8 mouse cellular contexts compared by ENCODE assay signal in genomic region chr2:48814223-48815038, GRCm38 (mm10). TPM values are rescaled to one million over a fixed set of nuclear protein-coding genes. Genes with fewer than 3 reads are reported as not detected.
A peak's percentile ranks its signal among the peaks of the same experiment; 100 is the strongest.
DNase-seq lines count a peak whose midpoint lies in the region; ATAC-seq and TF ChIP-seq lines count a peak whose summit lies in the region.

No protein-coding gene starts in this region.

- no peak for TF ChIP-seq EP300 in stomach, postnatal 0 days (optimal IDR thresholded peaks at IDR 0.05)

- DNase-seq in A20 (ENCODE audit: low read depth, low spot score), result peak; percentile 91
- peak; percentile 49 to 62 for DNase-seq in adrenal gland, postnatal 36 days
- DNase-seq in heart, embryonic 10.5 days (ENCODE audit: low spot score), result peak; percentile 84
- peak; percentile 65 for DNase-seq in neural tube, embryonic 10.5 days (ENCODE audit: extremely low spot score, low spot score)
- DNase-seq in stomach, postnatal 0 days (ENCODE audit: low spot score), result peak; percentile 79

- no peaks in the 10 kb centered on the region for H3K36me3 ChIP-seq in embryonic facial prominence, embryonic 12.5 days
- H3K36me3 ChIP-seq in heart, embryonic 10.5 days, result no peaks in the 10 kb centered on the region
- no peaks in the 10 kb centered on the region for H3K36me3 ChIP-seq in kidney, embryonic 14.5 days (ENCODE audit: control insufficient read depth, insufficient read depth, low read length)
- no peaks in the 10 kb centered on the region for H3K36me3 ChIP-seq in liver, embryonic 12.5 days
- no peaks in the 10 kb centered on the region for H3K36me3 ChIP-seq in stomach, postnatal 0 days (ENCODE audit: control insufficient read depth, insufficient read depth, low read length)

- peak; percentile 34 for TF ChIP-seq CTCF in stomach, postnatal 0 days (IDR thresholded peaks at IDR 0.05; ENCODE audit: low read depth)

- WGBS in embryonic facial prominence, embryonic 12.5 days, result under 1% methylated on average over 58 of the region's 76 CpGs
- WGBS in heart, embryonic 10.5 days, result under 1% methylated on average over 76 of the region's 76 CpGs
- WGBS in kidney, embryonic 14.5 days, result under 1% methylated on average over 76 of the region's 76 CpGs
- under 1% methylated on average over 72 of the region's 76 CpGs for WGBS in liver, embryonic 12.5 days (ENCODE audit: insufficient replicate concordance)
- under 1% methylated on average over 76 of the region's 76 CpGs for whole genome bisulfite sequencing in stomach, postnatal 0 days

- no peaks in the 10 kb centered on the region for H3K27me3 ChIP-seq in embryonic facial prominence, embryonic 12.5 days
- no peaks in the 10 kb centered on the region for H3K27me3 ChIP-seq in heart, embryonic 10.5 days (ENCODE audit: insufficient read depth, poor library complexity, severe bottlenecking)
- H3K27me3 ChIP-seq in kidney, embryonic 14.5 days (ENCODE audit: control insufficient read depth, insufficient read depth, low read length), result no peaks in the 10 kb centered on the region
- H3K27me3 ChIP-seq in liver, embryonic 12.5 days (replicated peaks), result peaks cover 43% of the 10 kb centered on the region
- H3K27me3 ChIP-seq in stomach, postnatal 0 days (ENCODE audit: control insufficient read depth, insufficient read depth, low read length), result no peaks in the 10 kb centered on the region

- no peak for ATAC-seq in embryonic facial prominence, embryonic 12.5 days (ENCODE audit: insufficient number of reproducible peaks, insufficient read depth, low FRiP score, low TSS enrichment)
- no peak for ATAC-seq in kidney, embryonic 14.5 days (ENCODE audit: low FRiP score, low TSS enrichment)
- ATAC-seq in liver, embryonic 12.5 days, result peak; percentile 63
- peak; percentile 83 for ATAC-seq in stomach, postnatal 0 days (ENCODE audit: low FRiP score, low TSS enrichment)

- peak overlapping the region; percentile 96 for H3K27ac ChIP-seq in embryonic facial prominence, embryonic 12.5 days
- peak overlapping the region; percentile 96 for H3K27ac ChIP-seq in heart, embryonic 10.5 days
- H3K27ac ChIP-seq in kidney, embryonic 14.5 days (ENCODE audit: low read depth, low read length), result peak overlapping the region; percentile 73
- H3K27ac ChIP-seq in liver, embryonic 12.5 days, result peak overlapping the region; percentile 78
- H3K27ac ChIP-seq in stomach, postnatal 0 days (replicated peaks), result peak overlapping the region; percentile 98

- peak overlapping the region; percentile 85 for H3K9ac ChIP-seq in embryonic facial prominence, embryonic 12.5 days
- peak overlapping the region; percentile 75 for H3K9ac ChIP-seq in kidney, embryonic 14.5 days (ENCODE audit: low read depth, low read length)
- H3K9ac ChIP-seq in liver, embryonic 12.5 days, result peak overlapping the region; percentile 72
- peak overlapping the region; percentile 88 for H3K9ac ChIP-seq in stomach, postnatal 0 days (ENCODE audit: low read length)

- H3K4me1 ChIP-seq in embryonic facial prominence, embryonic 12.5 days, result 0 out of 2 replicates have a peak, but pooled peaks cover 4% of the 10 kb centered on the region
- H3K4me1 ChIP-seq in heart, embryonic 10.5 days, result peaks cover 8% of the 10 kb centered on the region; the same call in 1 of the 2 replicates
- no peaks in the 10 kb centered on the region; the same call in 1 of the 2 replicates for H3K4me1 ChIP-seq in kidney, embryonic 14.5 days (ENCODE audit: control insufficient read depth, insufficient read depth, low read length)
- H3K4me1 ChIP-seq in liver, embryonic 12.5 days, result peaks cover 20% of the 10 kb centered on the region
- H3K4me1 ChIP-seq in stomach, postnatal 0 days (replicated peaks; ENCODE audit: control insufficient read depth, insufficient read depth), result peaks cover 5% of the 10 kb centered on the region

- no peaks in the 10 kb centered on the region for H3K9me3 ChIP-seq in embryonic facial prominence, embryonic 12.5 days
- no peaks in the 10 kb centered on the region for H3K9me3 ChIP-seq in heart, embryonic 10.5 days
- no peaks in the 10 kb centered on the region for H3K9me3 ChIP-seq in kidney, embryonic 14.5 days (ENCODE audit: control insufficient read depth, low read length)
- H3K9me3 ChIP-seq in liver, embryonic 12.5 days (replicated peaks), result no peaks in the 10 kb centered on the region
- no peaks in the 10 kb centered on the region for H3K9me3 ChIP-seq in stomach, postnatal 0 days (ENCODE audit: control insufficient read depth, low read length)

- peak overlapping the region; percentile 61 for H3K4me2 ChIP-seq in embryonic facial prominence, embryonic 12.5 days (replicated peaks)
- peak overlapping the region; percentile 61 for H3K4me2 ChIP-seq in kidney, embryonic 14.5 days (replicated peaks; ENCODE audit: low read depth, low read length)
- peak overlapping the region; percentile 92 for H3K4me2 ChIP-seq in liver, embryonic 12.5 days
- H3K4me2 ChIP-seq in stomach, postnatal 0 days (replicated peaks; ENCODE audit: low read depth), result peak overlapping the region; percentile 70

- H3K4me3 ChIP-seq in embryonic facial prominence, embryonic 12.5 days, result peak overlapping the region; percentile 83
- peak overlapping the region; percentile 86 for H3K4me3 ChIP-seq in heart, embryonic 10.5 days
- peak overlapping the region; percentile 56 for H3K4me3 ChIP-seq in kidney, embryonic 14.5 days (ENCODE audit: low read length)
- peak overlapping the region; percentile 74 for H3K4me3 ChIP-seq in liver, embryonic 12.5 days
- H3K4me3 ChIP-seq in stomach, postnatal 0 days (ENCODE audit: low read depth, low read length), result peak overlapping the region; percentile 86

RNA-seq across cellular contexts. Expression of gene Acvr2a, which starts 0.5 kb away (rescaled TPM):
- total RNA-seq in adrenal gland, postnatal 36 days (2021), result 10 to 100 TPM; 17.1 to 24.8 TPM
- polyA plus RNA-seq in embryonic facial prominence, embryonic 12.5 days (2016; fragmentation: Nextera tagmentation; extraction: Ambion mirVana), result 23.8 and 27.5 TPM in 2 replicates
- polyA plus RNA-seq in heart, embryonic 10.5 days (2016; fragmentation: Nextera tagmentation; extraction: Ambion mirVana), result 13.3 and 14.8 TPM in 2 replicates
- 10.8 and 18.5 TPM in 2 replicates for polyA plus RNA-seq in kidney, embryonic 14.5 days (2014; fragmentation: Nextera tagmentation; extraction: Ambion mirVana)
- 3.9 and 4.6 TPM in 2 replicates for polyA plus RNA-seq in liver, embryonic 12.5 days (2016; fragmentation: Nextera tagmentation; extraction: Ambion mirVana)
- polyA plus RNA-seq in stomach, postnatal 0 days (2015; fragmentation: Nextera tagmentation; extraction: Ambion mirVana), result 8.0 and 8.5 TPM in 2 replicates

Comparison
In these comparisons a context has a peak if more than half of its experiments do, and no peak if none do; other contexts are left out.
1. ATAC-seq: peak in liver, embryonic 12.5 days (single experiment) and stomach, postnatal 0 days (single experiment); none in embryonic facial prominence, embryonic 12.5 days (single experiment) and kidney, embryonic 14.5 days (single experiment).
2. Peak in every context shown above with its lines, with median percentiles within 50 percentile points of each other: DNase-seq, H3K27ac ChIP-seq, H3K4me2 ChIP-seq, H3K4me3 ChIP-seq and H3K9ac ChIP-seq.